Mouse (Mus musculus): ENCODE data around the gene Arhgdia.
A peak's percentile ranks its signal among the peaks of the same experiment; 100 is the strongest.

GRCm38 (mm10) chr11:120629911-120630310 lies 48.5 kb upstream of the Arhgdia start:
- TF ChIP-seq ZNF384 (IDR thresholded peaks at IDR 0.05; ENCODE audit: low read depth, low read length) (no peak), HCFC1 (IDR thresholded peaks at IDR 0.05; ENCODE audit: borderline replicate concordance, insufficient read depth, low read length) (no peak), MAFK (IDR thresholded peaks at IDR 0.05; ENCODE audit: insufficient read depth, low read depth, low read length) (peak; percentile 98)

All from ES-E14 (cell line).